Mouse (Mus musculus) megakaryocyte, embryonic 14.5 days (primary cell): ENCODE data around the gene Lrrc47.

Source experiments
- FLI1 ChIP-seq: IDR thresholded peaks from 2 replicates; pipeline ENCODE4 v1.6.1; 2012; ENCODE audit warnings: low read length, inconsistent platforms, mixed read lengths
- GATA1 ChIP-seq: IDR thresholded peaks from 3 replicates; pipeline ENCODE4 v1.6.1; 2012; ENCODE audit warnings: mixed read lengths, low read length, inconsistent platforms, borderline replicate concordance

- TF ChIP-seq GATA1 (no peak), FLI1 (no peak)
These were observed 5.3 kb upstream of the Lrrc47 start for GRCm38 (mm10) chr4:154006264-154006663.
